Mouse (Mus musculus): ENCODE results near the gene Acadl. TPM values are rescaled to one million over a fixed set of nuclear protein-coding genes. Genes with fewer than 3 reads are reported as not detected.

Gene Acadl
- 10 to 100 TPM; 31.2 to 33.2 (median 32.6) TPM for total RNA-seq (2022)

DNA sequence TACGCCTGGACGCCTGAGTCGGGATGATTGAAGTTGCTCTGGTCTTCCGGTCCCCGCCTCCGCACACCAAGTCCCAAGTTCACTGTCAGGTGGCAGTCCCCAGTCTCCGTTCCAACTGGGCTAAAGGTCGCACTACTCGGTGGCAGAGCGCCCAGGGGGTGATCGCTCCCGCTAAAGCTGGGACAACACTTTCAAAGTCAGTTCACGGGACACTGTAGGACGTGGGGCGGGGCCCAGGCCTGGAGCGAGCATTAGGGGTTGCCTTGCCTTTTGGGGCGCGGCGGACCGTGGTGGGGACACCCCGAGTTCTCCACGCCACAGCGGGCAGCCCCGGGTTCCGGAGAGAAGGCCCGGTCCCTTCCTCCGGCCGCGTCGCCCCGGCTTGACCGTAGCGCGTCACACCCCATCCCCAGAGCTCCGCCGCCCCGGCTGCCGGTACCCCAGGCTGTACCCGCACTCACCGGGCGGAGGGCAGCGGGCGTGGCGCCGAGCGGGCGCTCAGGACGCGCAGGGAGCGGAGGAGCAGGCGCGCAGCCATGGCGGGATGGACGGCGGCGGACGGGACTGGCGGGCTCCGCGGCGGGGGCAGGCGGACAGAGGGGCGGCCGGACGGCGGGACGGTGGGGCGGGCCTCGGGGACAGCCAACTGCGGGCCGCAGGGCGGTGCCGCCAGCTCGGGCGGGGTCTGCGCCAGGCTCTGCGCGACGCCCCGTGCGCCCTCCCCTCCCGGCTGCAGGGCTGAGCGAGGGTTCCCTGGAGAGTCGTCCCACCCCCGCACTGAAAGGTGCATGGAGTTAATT lies at the start of gene Acadl:
Gene Acadl, minus strand, starts transcription at position 566 of the 800 bp plus-strand sequence.
- DNase-seq (ENCODE audit: low spot score in 2 of 2): peak; percentile 54

DNA sequence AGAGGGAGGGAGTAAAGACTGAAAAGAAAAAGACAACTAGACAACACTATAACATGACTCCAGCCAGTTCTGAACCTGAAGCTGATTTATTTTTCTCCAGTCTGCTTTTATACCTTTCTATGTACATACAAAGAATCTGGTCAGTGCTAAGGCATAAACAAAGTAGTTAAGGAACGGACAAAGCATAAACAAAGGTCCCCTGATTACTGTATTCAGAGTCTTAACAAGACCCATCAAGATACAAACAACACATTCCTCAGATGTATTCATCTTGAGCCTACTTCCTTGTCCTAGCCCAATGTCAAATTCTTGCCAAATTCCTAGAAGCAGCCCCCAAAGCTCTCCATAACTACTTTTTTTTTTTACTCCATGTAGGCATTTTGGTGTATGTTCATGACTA lies 49.2 kb upstream of the Acadl start:
- no peak for DNase-seq (ENCODE audit: low spot score in 2 of 2)

DNA sequence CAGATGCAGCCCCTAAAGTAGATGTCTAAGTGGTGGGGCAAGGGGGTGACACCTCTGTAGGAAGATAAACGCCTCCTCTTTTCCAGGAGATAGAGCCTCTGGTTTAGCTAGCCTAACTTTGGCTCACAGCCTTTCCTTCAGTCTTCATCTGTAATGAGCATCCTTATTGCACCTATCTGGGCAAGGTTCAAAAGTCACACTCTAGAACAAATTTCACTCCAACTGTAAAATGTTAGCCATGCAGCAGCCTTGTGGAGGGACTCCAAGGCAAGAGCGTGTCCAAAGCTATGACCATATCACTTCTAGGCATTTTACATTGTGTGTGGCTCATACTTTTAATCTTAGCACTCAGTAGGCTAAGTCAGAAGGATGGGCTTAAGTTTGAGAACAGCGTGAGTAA lies 39.5 kb upstream of the Acadl start:
- no peak for DNase-seq (ENCODE audit: low spot score in 2 of 2)

DNA sequence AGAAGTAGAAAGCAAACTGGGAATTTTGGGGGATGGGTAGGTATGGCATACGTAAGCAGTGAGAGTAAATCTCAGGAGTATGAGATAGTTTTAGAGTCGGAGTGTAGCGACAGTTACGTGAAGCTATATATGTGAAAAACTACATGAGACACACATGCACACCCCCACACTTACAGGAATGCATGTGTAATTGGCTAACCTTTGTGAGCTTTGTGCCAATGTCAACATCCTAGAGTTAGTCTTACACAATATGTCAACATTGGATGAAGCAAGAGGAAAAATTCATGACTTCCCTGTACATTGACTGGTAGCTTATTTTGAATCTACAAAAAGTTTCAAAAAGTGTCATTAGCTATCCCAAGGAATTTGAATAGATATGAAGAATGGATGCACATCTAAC lies 37.9 kb upstream of the Acadl start:
- DNase-seq (ENCODE audit: low spot score in 2 of 2): no peak

DNA sequence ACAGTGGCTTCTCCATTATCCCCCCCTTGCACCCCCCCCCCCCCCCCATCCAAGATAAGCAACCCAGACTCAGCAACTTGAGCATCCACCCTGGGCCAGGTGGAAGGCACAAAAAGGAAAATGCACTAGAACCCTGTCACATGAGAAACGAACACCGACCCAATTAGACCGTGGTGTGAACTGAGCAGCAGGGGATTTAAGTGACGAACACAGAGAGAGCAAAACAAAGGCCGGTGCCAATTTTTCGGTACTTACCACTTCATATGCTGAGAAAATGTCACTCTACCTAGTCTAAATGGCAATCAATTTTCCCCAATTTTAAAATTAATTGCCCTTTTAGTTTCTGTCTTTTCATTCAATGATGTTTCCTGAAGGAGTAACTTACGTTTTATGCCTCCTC lies 35.2 kb upstream of the Acadl start:
- no peak for DNase-seq (ENCODE audit: low spot score in 2 of 2)

DNA sequence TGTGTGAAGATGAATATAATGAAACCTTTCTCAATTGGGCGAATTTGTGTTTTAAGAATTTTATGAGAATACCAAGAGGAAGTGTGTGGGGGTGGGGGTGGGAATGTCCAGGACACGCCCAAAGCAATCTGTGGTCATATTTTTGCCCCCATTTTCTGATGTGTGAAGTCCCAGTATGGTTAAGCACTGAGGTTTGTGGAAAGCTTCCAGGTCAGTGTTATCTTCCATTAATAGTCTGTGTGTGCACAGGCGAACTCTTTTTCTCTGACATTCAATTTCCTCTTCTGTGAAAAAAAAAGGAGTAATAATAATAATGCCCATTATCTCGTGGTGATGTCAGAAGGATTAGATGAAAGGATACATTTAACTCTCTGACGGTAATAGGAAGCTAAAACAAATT lies 33.5 kb upstream of the Acadl start:
- no peak for DNase-seq (ENCODE audit: low spot score in 2 of 2)

DNA sequence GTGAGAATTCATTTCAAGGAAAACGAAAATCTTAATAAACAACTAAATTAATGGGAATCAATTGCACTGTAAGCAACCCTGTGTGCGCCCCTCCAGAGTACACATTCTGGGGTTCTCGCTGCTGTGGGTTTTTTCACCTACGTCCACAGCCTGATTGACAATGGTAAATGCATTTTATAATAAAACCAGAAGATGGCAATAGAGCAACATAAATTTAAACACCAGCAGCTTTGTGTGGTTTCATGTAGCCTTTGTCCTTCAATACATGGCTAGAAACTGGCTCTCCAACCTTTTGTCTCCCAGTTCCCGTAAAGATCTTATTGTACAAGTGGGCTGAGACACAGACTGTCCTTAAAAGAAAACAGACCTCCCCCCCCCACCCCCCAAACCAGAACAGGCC lies 33.0 kb upstream of the Acadl start:
- no peak for DNase-seq (ENCODE audit: low spot score in 2 of 2)

DNA sequence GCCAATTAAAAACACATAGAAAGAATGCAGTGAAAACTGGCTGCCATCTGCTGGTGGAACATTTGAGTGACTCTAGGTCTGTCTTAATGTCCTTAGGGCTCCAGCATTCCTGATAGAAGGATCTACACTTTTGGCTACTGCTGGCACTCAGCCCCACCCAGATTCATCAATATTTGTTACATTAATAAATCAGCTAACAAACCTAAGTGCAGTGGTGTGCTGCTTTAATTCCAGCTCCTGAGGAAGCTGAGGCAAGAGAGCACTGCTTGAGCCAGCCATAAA lies 32.7 kb upstream of the Acadl start:
- peak; percentile 24 to 30 for DNase-seq (ENCODE audit: low spot score in 2 of 2)

DNA sequence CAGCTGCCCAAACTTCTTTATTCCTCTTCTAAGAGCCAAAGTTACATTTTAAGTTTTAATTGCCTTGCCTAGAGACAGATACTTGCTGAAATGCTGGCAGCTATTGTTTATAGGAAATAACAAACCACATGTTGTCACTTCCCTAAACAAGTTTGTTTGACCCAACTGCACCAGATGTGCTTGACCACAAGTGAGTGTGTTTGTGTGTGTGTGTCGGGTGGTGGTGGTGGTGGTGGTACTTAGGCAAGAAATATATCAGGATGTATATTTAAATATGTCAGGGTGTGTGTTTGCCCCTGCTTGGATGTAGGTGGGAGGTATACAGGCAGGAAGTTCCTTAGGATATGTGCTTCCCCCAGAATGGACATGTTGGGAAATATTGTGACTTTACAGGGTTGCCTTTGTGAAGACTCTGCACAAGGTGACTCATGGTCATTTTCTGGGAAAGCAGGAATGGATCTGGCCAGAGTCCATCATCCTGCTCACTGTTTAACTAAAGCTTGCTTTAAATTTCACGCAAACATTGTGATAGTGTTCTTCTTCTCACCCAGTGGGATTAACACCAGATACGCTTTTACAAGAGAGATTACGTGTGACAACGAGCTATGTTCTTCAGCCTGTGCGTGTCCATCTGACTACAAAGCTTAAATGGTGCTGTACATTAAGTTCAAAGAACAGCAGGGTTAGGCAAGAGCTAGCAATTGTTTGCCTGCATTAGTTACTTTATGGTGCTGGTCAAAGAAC lies 32.2 kb upstream of the Acadl start:
- DNase-seq (ENCODE audit: low spot score in 2 of 2): no peak

DNA sequence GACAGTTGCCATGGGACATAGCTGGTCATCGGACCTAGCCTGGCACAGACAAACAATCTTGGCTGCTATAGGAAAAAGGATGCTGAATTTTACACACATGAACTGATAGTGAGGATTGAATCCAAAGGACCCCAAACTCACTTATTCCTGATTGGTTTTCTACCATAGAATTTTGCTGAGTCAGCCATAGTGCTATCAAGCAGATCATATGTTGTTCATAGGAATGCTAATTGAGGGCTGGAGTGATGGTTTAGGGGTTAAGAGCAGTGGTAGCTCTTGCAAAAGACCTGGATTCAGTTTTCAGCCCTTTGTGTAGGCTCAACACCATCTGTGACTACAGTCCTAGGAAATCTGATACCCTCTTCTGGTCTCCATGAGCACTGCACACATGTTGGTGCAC lies 24.1 kb upstream of the Acadl start:
- DNase-seq (ENCODE audit: low spot score in 2 of 2): no peak

DNA sequence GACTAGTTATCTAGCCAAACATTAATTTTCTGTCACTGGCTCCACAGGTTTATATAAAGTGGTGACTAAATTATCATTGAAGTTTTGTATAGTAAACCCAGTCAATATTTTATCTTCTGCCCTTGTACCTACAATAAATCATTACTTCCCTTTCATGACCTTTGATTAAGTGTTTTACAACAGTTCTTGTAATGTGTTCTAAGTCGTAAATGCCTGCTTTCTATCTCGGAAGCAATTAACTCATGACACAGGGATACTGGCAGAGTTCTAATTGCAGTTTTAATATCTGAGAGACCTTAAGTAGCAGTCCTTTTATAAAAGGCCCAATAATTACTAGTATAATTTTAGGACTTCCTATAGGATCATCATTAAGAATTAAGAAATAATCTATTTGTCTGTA lies 17.1 kb upstream of the Acadl start:
- DNase-seq (ENCODE audit: low spot score in 2 of 2): no peak

DNA sequence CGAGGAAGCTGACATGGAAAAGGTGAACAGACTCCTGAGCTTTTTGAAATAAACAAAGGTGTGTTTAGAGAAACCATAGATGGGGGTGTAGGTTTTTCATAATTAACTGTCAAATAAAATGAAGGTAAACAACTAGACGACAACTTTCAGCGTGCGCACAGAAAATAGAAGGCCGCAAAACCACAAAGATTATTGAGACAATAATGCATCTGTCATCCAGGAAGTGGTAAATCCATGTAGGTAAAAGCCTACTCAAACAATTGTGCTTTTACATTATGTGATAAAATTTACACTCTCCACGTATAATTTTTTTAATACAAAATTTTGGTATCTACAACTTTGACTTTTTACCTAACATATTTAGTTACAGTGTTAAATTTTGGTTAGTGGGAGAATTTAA lies 11.7 kb upstream of the Acadl start:
- DNase-seq (ENCODE audit: low spot score in 2 of 2): no peak

DNA sequence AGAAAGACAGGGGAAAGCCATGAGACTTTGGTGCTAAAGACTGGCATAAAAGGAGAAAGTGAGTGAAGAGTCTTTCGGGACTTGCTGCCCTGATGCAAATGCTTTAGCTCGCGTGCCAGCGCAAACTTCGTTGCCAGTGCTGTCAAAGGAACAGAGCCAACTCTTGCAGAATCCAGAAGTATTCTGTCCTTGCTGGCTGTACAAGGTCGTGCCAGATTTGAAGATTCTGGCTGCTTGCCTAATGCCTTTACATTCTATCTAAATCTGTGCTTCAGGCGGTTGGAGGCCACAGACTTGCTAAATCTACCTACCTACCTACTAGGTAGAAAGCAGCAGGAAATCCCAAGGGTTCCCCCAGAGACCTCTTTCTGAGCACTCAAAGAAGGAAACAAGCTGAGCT lies 8.5 kb upstream of the Acadl start:
- DNase-seq (ENCODE audit: low spot score in 2 of 2): no peak

DNA sequence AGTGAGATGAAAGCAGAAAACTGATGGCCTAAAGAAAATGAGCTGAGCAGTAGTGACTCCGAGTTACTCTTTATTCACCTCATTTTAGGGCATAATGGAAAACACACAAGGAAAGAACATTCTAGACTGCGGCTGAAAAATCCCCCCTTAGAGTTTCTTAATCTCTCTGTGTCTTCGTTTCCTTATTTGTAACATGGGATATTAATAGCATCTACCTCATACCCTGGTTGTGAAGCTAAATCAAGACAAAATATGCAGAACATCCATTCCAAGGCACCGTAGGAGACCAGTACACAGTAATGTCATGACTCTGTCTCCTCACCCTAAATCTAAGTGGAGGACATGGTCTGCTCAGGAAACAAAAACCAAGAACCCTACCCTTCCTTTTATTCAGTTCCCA lies 2.6 kb upstream of the Acadl start:
- no peak for DNase-seq (ENCODE audit: low spot score in 2 of 2)

DNA sequence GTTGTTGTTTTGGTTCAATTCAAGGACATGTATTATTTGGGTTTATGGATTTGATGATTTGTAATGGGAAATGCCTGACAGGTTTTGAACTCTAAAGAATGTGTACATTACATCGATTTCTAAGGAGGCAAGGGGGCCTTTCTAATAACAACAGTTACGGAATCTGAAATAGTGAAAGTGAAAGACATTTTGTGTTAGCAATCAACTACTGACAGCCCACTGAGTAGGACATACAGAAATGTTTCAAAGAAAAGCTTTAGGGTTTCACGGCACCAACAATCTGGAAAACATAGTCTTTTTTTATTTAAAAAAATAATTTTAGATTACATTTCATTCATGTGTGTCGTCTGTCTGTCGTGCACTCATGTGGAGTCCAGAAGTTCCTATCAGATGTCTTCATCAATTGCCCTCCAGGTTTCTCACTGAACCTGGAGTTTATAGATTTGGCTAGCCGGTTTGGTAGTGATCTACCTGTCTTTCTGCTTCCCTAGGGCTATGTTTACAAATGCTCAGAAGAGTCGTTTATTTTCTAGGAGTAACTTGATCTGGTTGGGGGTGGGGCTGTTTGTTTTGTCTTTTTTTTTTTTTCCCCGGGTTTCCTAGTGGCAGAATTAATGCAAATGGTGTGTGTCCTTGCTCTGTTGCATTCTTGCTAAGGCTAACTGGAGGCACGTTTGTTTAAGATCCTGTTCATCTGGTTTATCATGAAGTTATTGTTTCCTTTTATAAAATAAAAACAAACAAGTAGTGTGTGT lies 841 bp upstream of the Acadl start:
- no peak for DNase-seq (ENCODE audit: low spot score in 2 of 2)

DNA sequence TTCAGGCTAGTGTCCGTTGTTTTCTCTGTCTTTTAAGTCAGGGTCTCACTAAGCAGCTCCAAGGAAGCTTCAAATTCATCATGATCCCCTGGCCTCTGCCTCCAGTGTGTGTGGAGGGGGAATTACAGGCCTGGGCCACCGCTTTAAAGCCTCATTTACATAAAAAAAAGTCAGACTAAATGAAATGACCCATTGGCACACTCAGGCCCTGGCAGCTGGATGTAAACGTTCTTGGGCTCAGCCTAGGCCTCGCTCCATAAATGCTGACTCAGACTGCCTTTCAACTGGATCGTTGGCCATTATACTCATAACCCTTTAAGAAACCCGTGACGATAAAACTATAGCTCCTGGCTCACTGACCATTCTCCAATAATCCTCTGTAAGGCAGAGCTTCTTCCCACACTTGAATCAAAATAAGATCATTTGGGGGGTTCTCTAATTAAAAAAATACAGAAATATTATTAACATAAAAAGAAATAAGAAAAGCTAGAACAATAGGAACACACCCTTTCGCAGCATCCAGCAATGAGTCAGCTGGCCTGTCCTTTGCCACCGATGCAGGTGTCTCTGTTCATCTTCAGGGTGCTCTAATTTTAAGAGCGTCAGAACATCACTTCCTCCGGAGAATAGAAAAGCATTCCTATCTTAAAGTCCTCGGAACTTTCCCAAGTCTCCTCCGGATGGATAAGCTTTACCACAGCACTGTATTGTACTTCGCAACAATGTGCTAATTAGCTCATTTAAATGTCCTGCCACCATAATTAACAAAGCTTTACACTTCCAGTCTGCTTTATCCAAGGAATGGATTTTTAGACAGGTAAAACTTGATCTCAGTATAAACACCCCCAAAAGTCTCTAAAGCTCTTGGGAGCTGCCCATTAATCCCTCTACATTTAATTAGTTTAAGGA lies 1.1 kb downstream of the Acadl start:
- no peak for DNase-seq (ENCODE audit: low spot score in 2 of 2)

DNA sequence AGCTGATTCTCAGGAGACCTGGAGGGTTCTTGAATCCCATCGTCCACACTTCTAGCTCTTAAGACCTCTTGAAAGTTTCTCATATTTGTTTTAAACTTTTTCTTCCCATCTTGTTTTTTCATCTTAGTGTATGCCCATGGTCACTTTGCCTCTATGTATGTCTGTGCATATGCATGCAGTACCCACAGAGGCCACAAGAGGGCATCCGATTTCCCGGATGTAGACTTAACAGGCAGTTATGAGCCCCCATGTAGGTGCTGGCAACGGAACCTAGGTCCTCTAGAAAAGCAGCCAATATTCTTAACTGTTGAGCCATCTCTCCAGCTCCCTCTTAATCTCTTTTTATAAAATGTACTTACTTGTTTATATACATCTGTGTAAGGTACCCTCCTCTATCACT lies 15.6 kb downstream of the Acadl start:
- no peak for DNase-seq (ENCODE audit: low spot score in 2 of 2)

DNA sequence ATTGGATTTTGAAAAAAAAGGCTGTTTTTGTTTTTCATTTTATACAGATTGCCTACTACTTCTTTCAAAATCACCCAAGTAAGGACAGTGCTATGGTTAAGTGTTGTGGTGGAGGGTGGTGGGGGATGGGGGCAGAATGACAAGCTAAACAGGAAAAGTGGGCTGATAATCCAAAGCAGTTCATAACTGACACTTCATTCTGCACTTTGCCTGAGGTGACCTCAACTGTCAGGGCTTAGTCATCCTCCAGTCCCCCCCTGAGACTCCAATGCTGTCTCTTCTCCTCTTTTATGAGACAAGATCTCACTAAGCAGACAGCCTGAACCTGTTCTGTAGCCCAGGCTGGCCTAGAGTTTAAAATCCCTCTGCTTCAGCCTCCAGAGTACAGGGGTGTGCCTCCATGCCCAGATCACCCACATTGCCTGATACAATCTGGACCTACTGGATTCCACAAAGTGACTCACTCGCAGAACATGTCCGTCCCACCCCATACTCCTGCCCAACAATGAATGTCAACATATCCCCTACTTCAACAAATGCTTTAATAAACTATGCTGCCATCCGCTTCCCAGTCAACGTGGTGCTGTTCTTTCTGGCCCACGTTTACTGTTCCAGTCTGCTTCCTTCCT lies 17.3 kb downstream of the Acadl start:
- DNase-seq (ENCODE audit: low spot score in 2 of 2): no peak

DNA sequence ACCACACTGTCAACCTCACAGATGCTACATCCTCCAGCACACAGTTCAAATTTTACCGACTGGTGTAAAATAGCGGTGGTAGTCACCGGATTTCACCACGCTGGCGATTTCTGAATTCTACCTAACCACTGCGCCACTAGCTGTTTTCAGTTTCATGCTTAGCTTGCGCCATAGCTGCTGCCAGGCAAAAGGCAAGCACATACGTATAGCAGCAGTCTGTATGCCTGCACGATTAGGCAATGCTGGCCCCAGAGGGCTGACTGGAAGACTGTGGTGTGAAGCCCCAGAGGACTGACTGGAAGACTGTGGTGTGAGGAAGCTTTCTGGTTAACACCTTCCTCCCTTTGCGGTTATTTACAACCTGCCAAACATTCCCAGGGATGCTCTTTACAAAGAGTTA lies 21.1 kb downstream of the Acadl start:
- DNase-seq (ENCODE audit: low spot score in 2 of 2): no peak

DNA sequence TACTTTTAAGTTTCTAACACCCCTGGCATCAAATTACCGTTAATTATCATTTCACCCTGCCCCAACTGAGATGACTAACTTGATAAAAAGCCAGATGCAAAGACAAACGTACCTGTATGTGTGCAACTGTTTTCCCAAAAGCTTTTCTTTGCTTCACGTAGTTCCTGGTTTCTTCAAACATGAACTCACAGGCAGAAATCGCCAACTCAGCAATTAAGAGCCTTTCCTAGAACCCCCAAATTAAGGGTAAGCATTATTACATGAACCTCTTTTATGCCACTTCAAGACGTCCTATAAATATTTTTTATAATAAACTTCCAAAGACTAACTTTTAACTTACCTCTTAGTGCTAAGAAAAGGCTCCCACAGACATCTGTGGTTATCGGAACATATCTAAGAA lies 21.6 kb downstream of the Acadl start:
- no peak for DNase-seq (ENCODE audit: low spot score in 2 of 2)

All from left cerebral cortex, adult 8-10 months (tissue).